Mouse (Mus musculus) CH12.LX (cell line): ENCODE data around the gene Itpk1.

Experiments used
- CTCF ChIP-seq, 2 experiments: IDR thresholded peaks in 1 of 2; conservative IDR thresholded peaks in 1 of 2; 2 replicates each; pipeline ENCODE4 v1.5.1; 2011 to 2012; ENCODE audit warnings: low read depth in 2 of 2, low read length in 2 of 2, improper control_type of control experiment in 1 of 2, inconsistent platforms in 1 of 2, mild to moderate bottlenecking in 1 of 2, moderate library complexity in 1 of 2
- E2F4 ChIP-seq: IDR thresholded peaks from 2 replicates; pipeline ENCODE4 v1.6.1; 2011; ENCODE audit warnings: low read depth, low read length, improper control_type of control experiment; ENCODE audit not compliant: insufficient replicate concordance
- EP300 ChIP-seq: IDR thresholded peaks from 2 replicates; pipeline ENCODE4 v1.6.1; 2011; ENCODE audit warnings: low read length, improper control_type of control experiment
- GABPA ChIP-seq: IDR thresholded peaks from 2 replicates; pipeline ENCODE4 v1.6.1; 2012; ENCODE audit warnings: low read depth, low read length, improper control_type of control experiment, inconsistent platforms; ENCODE audit not compliant: insufficient replicate concordance
- POLR2A ChIP-seq: IDR thresholded peaks from 2 replicates; pipeline ENCODE4 v1.6.1; 2011; ENCODE audit warnings: low read depth, mild to moderate bottlenecking, improper control_type of control experiment, low read length
- RAD21 ChIP-seq: IDR thresholded peaks from 2 replicates; pipeline ENCODE4 v1.6.1; 2011; ENCODE audit warnings: low read depth, mild to moderate bottlenecking, low read length, improper control_type of control experiment, moderate library complexity
- TCF12 ChIP-seq: IDR thresholded peaks from 2 replicates; pipeline ENCODE4 v1.6.1; 2014; ENCODE audit warnings: low read depth, mild to moderate bottlenecking, inconsistent platforms, low read length, improper control_type of control experiment
- ZKSCAN1 ChIP-seq: IDR thresholded peaks from 2 replicates; pipeline ENCODE4 v1.6.1; 2012; ENCODE audit warnings: low read depth, inconsistent platforms, low read length, improper control_type of control experiment, borderline replicate concordance

- TF ChIP-seq ZKSCAN1 (no peak), CTCF (conservative IDR thresholded peaks at IDR 0.05 in 1 of 2, IDR thresholded peaks at IDR 0.05 in 1 of 2; ENCODE audit: low read depth in 2 of 2, low read length in 2 of 2) (no peak), EP300 (no peak), POLR2A (no peak), E2F4 (no peak), RAD21 (no peak), GABPA (no peak), TCF12 (no peak)
These were observed 20.4 kb upstream of the Itpk1 start for GRCm38 (mm10) chr12:102725146-102725545.
